Mouse (Mus musculus): Measurements from ENCODE around the gene Tex47.

The Tex47 gene

DNA sequence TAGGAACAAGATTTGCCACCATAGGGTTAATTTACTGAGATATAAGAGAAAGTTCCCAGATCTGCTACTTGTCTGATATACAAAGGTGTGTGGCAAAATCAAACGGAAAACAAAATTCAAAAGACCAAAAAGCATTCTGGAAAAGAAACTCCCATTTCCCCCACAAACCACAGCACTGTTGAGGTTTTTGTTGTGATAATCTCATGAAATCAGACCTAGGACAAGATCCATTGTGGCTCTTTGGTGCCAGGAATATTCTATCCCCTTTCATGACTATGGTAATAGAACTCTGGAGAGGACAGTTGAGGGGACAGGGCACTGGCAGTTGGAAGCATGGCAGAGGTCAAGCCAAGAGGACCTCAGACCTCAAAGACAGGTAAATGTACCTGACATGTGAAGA lies at the start of gene Tex47:
Tex47 (plus strand) TSS at position 301 of the 400 bp plus-strand sequence.
- no peak for DNase-seq (ENCODE audit: low read depth, low spot score)

- no peak for DNase-seq (ENCODE audit: low read depth, low spot score)
Observed at GRCm38 (mm10) chr5:7276659-7277455, 27.1 kb upstream of the Tex47 start.

GRCm38 (mm10) chr5:7284336-7284735 lies 19.6 kb upstream of the Tex47 start:
- no peak for DNase-seq (ENCODE audit: low read depth, low spot score)

DNA sequence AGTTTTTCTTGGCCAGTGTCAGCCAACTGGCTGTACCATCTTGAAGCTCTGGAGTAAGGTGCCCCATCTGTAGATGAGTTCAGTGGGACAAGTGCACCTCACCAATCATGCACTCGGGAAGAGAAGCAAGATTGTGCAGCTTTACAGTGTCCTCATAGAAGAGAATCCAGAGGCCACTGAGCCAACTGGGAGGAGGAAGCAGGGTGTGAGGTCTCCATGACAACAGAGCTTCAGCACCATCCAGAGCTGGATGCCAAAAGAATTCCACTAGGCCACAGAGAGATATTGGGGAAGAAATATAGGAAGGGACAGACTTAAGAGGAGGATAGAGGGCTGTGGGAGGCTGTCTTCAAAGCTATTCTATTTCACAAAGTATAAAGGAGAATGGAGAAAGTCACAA lies 950 bp upstream of the Tex47 start:
- no peak for DNase-seq (ENCODE audit: low read depth, low spot score)

DNA sequence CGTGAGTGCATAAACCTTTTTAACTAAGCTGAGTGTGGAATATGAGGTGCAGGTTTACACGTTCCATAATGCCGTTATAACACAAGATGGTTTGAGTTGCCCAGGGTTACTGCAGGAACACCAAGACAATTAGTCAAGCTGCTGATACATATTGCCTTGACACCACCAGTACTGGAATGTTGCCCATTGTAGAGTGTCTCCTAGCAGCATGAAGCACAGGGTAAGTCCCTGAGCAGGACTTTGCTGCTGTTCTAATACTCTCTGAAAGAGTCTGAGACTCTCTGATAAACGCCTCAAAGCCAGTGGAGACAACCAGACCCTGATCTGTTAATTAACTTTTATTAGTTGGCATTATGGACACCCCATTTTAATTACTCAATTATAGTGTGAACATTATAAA lies 21.7 kb downstream of the Tex47 start:
- DNase-seq (ENCODE audit: low read depth, low spot score): no peak

DNA sequence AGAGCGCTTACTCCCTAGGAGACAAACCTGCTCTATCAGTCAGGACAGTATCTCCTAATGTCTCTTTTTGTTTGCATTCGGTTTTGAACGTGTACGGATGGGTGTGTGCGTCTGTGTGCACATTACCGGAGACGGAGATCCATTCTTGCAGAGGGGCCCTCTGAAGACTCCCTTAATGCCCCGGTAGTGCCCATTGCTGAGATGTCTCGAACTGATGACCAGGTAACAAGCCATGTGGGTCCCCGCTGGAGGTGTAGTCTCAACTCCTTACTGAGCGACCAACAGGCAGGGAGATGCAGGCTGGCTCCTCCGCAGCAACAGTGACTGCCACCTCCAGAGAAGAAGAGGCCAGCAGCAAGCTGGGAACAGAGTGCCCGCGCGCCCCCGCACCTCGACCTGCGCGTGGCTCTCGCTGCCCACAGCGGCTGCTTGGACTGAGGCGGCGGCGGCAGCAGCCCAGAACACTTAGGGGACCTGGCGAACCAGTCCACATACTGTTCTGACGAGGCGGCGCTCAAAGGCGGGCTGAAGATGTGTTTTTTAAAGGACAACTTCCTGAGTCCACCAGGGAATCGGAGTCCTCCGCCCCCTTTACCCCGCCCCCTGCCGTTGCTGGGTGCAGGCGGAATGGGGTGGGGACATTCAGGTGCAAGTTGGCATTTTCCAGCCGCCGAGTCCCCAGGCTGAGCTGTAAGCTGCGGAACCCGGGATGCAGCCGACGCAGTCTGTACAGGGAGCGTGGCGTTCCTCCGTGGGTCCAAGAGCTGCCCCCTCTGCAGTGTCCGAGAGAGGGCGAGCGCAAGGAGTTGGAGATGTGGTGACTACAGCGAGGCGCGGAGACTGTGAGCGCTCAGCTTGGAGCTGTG lies 40.5 kb downstream of the Tex47 start, which contains the start of gene Zfp804b:
Zfp804b (minus strand) TSS at position 612 of the 866 bp plus-strand sequence.
- no peak for DNase-seq (ENCODE audit: low read depth, low spot score)

DNA sequence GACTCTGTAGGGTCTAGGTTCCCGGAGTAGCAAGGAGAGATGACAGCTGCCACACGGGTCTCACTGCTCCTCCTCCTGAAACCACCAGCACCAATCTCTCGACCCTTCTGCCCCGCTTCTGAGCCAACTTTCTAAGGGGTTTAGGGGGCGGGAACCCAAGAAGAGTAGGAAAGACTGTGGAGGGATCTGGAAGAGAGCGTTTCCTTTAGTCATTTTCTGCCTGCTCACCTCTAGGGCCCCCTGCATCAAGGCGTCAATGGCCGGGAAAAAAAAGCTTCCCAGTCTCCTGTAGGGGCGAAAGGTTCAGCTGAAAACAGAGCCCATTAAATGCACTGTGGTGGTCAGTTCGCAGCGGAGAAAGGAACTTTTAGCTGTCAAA lies 41.1 kb downstream of the Tex47 start:
- DNase-seq (ENCODE audit: low read depth, low spot score): no peak

Measured in retina, adult 2 months (tissue).